Mouse (Mus musculus) common myeloid progenitor, adult 5-6 weeks (primary cell): Measurements from ENCODE around the gene Cdt1. TPM values are rescaled to one million over a fixed set of nuclear protein-coding genes. Genes with fewer than 3 reads are reported as not detected.

Source experiments
- ATAC-seq: replicated peaks from 2 replicates; pipeline ENCODE4 v1.8.0; 2016; ENCODE audit warnings: low read depth, mild to moderate bottlenecking, moderate TSS enrichment, inconsistent platforms; ENCODE audit not compliant: poor library complexity, severe bottlenecking
- total RNA-seq: library from RNA; stranded (forward); fragments of 200-1000, 187-1606 nt; gene quantifications from 2 replicates; pipeline ENCODE4 v1.2.3, GENCODE M21; 2017

Cdt1 gene
- 38.7 and 53.3 TPM in 2 replicates for total RNA-seq

- ATAC-seq = peak; percentile 88
Measured at GRCm38 (mm10) chr8:122567361-122568108, at the start of gene Cdt1. Gene Cdt1 (plus strand): TSS chr8:122568015.

DNA sequence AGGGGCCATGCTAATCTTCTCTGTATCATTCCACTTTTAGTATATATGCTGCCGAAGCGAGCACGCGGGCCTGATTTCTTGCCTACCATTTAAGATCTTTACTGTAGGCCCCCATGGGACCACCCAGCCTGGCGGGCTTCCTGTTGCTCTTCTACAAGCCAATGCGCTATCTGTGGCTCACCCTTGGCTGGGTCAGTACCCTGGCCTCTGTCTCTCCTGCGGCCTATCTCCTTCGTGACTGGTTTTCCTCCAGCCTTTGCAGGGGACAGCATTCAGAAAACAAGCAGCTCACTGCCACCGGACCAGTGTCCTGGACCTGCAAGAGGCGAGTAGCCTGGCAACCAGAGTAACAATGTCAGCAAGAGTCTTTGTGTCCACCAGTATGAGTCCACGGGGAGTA, 47.2 kb upstream of the Cdt1 start:
- ATAC-seq = no peak

- no peak for ATAC-seq
Measured at GRCm38 (mm10) chr8:122522796-122523651, 44.8 kb upstream of the Cdt1 start.

DNA sequence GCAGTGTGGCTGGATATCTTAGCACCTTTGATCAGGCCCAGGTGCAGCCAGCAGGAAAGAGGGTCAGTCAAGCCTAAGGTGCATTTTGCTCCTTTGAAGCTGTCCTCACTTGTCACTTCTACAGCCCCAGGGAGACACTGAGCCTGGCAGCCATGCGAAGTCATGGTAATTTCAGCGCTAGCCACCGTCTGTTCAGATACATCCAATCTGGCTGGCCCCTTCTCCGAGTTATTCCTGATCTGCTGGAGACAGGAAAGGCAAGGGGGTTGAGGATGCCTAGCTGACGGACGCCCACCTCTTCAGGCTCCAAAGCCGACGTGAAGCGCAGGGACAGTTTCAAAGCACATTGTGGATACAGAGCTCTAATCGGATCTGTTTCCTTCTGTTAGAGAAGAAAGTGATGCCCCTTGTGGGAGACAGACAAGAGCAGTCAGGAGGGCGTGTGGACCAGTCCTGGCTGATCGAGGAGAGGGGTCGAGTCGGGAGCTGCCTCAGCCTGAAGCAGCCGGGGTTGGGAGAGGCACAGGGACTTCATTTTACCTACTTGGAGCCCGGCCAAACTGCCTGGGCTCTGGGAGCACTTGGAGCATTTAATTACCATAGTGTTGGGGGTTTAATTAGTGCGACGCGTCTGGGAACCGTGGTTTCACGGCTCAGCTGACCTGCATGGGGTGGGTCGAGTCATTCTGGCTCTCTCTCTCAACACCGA, 44.0 kb upstream of the Cdt1 start:
- ATAC-seq = no peak

DNA sequence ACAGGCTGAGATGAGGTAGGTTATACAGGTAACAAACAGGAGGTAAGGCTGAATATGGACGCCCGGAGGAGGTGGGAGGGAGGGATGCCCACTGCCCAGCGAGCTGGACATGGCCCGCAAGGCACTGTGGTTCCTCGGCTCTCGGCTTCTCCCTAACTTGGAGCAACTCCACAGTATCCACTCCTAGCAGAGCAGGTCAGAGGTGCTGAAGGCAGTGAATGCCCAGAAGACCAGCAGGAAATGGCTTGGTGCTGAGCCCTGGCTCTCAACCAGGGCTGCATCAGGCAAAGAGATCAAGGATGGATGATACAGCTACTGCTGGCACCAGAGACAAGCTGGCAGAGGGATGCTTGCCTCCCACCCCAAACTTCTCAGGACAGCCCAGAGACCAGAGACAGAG, 43.3 kb upstream of the Cdt1 start:
- no peak for ATAC-seq

GRCm38 (mm10) chr8:122525004-122525403, 42.8 kb upstream of the Cdt1 start:
- ATAC-seq = no peak

DNA sequence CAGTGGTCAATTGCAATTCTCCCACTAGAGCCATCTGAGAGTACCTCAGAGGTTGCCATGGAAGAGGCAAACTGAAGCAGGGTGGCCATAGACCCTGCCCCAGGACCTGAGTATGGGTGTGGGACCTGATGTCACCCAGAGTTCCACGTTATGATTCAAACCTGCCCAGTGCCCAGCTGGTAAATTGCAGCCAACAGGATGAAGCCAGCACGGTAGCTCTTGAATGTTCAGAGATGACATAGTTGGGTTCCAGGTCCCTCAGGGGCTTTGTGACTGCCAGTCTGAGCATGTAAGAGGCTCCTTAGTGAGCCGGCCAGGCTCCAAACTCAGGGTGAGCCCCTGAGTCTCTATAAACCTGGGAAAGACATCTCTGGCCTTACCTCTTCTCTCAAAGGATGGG, 41.7 kb upstream of the Cdt1 start:
- ATAC-seq = no peak

DNA sequence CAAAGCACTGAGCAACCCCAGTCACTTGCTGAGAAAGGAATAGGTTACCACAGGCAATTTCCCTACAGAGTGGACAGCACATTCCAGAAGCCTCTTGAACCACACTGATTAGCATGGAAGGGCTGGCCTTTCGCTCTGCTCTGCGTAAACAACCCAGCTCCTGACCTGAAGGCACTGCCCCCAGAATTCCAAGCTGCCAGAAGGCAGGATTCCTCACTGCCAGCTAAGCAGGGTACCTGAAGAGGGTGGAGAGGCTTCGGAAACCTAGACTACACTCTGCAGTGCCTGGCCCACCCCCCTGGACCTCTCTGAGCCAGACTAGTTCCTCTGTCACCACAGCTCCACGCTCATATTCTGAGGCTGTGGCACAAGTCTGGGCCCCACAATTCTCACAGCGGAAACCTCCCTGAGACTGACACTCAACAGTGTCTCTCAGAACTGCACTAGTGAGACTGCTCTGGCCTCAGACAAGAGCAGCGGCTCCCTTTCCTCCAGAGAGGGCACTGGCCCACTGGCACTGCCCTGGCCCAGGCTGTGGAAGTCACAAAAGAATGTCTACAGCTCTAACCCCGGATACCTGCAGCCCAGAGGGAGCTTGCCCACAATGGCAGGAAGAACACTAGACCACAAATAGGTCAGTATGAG, 41.2 kb upstream of the Cdt1 start:
- ATAC-seq = no peak

- ATAC-seq = no peak
Measured at GRCm38 (mm10) chr8:122527937-122528336, 39.9 kb upstream of the Cdt1 start.

DNA sequence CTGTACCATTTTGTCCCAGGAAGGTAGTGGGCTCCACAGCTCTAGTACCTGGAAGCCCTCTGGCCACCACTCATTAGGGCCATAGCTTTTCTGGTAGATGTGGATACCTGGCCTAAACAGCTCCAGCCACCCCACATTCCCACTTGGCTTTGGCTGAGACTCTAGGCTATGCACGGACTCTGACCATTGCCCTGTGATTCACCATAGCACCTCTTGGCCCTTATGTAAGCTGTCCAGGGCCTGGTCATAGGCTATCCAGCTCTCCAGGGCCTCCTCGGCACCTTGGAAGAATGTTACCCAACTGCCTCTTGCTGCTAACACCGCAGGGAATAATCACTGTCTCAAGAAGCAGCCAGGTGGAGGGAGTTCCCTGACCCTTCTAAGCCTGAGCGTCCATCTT, 38.7 kb upstream of the Cdt1 start:
- no peak for ATAC-seq

DNA sequence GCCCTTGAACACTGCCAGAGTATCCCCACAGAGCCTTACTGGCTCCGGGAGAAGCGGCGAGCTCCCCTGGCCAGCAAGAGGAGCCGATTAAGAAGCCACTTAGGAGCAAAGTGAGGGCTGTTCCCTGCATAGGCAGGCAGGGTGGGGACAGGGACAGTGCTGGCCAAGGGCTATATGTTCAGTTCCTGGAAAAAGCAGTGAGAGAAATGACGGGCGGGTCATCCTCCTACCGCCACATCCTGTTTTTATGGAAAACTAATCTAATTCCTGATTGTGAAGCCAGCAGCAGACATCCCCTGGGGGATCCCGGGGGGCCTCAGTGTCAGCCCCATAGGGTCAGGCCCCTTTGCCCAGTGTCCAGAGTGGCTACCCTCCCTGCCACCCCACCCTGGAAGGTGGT, 36.5 kb upstream of the Cdt1 start:
- ATAC-seq = no peak

DNA sequence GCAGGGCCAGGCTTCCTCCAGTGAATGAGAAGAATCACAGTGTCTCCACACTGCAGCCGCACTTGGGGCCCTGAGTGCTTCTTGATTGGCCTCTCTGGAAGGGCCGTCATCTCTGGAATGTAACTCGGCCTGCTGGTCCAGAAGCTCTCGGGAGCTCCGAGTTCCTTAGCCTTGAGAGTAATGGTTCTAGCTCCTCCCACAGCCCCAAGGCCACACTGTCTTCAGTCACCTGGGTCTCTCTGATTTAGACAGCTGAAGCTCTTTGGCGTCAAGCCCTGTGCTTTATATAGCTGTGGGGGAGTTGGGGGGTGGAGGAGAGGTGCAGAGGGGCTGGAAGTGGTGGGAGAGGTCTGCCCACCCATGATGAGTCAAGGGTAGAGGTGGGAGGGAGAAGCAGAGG, 30.8 kb upstream of the Cdt1 start:
- ATAC-seq = no peak

- ATAC-seq = peak; percentile 74
Measured at GRCm38 (mm10) chr8:122537812-122538211, 30.0 kb upstream of the Cdt1 start.

DNA sequence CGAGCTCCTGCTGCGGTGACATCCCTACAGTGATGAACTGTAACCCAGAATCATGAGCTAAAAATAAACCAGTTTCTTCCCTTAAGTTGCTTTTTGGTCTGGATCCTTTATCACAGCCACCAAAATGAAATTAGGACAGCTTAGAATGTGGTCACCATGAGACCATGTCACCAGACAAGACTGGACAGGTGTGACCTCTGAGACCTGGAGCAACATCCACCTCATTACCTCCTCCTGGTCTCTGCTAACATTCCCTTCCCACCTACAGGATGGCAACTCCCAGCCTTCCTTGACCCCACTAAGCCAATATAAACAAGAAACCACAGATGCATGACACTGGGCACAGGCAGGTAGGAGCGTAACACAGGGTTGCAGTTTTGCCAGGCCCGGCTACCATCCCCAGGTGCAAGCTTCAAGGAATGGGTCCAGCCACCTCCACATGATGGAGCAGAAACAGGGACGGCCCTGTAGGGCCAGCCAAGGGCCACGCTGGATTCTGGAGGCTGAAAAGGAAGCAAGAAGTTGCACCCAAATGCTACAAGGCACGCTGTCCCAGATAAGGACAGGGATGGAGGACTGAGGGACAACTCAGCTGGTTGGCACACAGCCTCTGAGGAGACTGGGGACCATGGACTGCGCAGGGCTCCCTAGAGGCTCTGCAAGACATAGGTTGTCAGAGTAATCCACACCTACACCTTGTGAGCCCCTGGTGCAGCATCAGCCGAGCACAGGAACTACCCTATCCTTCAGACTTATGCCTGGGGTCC, 29.3 kb upstream of the Cdt1 start:
- no peak for ATAC-seq

DNA sequence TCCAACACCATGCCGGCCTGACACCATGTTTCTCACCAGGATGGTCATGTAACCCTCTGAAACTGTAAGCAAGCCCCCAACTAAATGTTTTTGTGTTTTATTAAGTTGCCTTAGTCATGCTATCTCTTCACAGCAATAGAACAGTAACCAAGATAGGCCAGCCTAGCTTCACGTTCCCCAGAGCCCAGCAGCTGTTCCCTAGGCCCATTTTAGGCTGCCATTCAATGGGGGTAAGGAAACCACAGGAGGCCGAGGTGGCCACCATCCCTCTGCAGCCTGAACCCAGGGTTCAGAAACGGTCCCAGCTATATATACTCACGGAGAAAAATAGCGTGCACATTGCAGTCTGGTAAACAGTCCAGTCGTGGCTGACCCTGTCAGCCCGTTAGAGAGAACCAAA, 23.7 kb upstream of the Cdt1 start:
- ATAC-seq = no peak

- ATAC-seq = no peak; the same call in 1 of the 2 replicates
Measured at GRCm38 (mm10) chr8:122546066-122546755, 21.6 kb upstream of the Cdt1 start.

- ATAC-seq = no peak
Measured at GRCm38 (mm10) chr8:122546811-122547453, 20.9 kb upstream of the Cdt1 start.

- ATAC-seq = peak; percentile 78
Measured at GRCm38 (mm10) chr8:122547815-122548214, 20.0 kb upstream of the Cdt1 start.

GRCm38 (mm10) chr8:122548331-122548730, 19.5 kb upstream of the Cdt1 start:
- no peak for ATAC-seq
